Mouse (Mus musculus) intestine, postnatal 0 days (tissue): ENCODE results near the gene Gabrr3. TPM values are rescaled to one million over a fixed set of nuclear protein-coding genes. Genes with fewer than 3 reads are reported as not detected.

Source experiments
- ATAC-seq: fragments of 200-750 bp; cut with Nextera tagmentation; 2 replicates; pipeline ENCODE4 v1.8.0; 2017; ENCODE audit warnings: mild to moderate bottlenecking, moderate TSS enrichment, moderate library complexity
- H3K27ac ChIP-seq: fragments of 300-500 bp; sonication (generic); 2 replicates; pipeline ENCODE4 v1.5.1; 2014; ENCODE audit warnings: mild to moderate bottlenecking, low read depth, low read length, moderate library complexity
- H3K27me3 ChIP-seq: fragments of 300-500 bp; sonication (generic); replicated peaks from 2 replicates; pipeline ENCODE4 v1.6.1; 2014; ENCODE audit warnings: low read length, mixed read lengths; ENCODE audit not compliant: control insufficient read depth, insufficient read depth
- H3K36me3 ChIP-seq: fragments of 300-500 bp; sonication (generic); 2 replicates; pipeline ENCODE4 v1.6.1; 2014; ENCODE audit warnings: mild to moderate bottlenecking, moderate library complexity; ENCODE audit not compliant: control insufficient read depth, insufficient read depth
- H3K4me1 ChIP-seq: fragments of 300-500 bp; sonication (generic); replicated peaks from 2 replicates; pipeline ENCODE4 v1.6.1; 2014; ENCODE audit warnings: antibody characterized with exemption, low read length, mixed read lengths; ENCODE audit not compliant: control insufficient read depth, insufficient read depth
- H3K4me2 ChIP-seq: fragments of 300-500 bp; sonication (generic); replicated peaks from 2 replicates; pipeline ENCODE4 v1.6.1; 2014; ENCODE audit warnings: low read depth, mild to moderate bottlenecking, moderate library complexity
- H3K4me3 ChIP-seq: fragments of 300-500 bp; sonication (generic); 2 replicates; pipeline ENCODE4 v1.5.1; 2014; ENCODE audit warnings: low read depth, low read length
- H3K9ac ChIP-seq: fragments of 300-500 bp; sonication (generic); 2 replicates; pipeline ENCODE4 v1.6.1; 2014; ENCODE audit warnings: mild to moderate bottlenecking, low read depth, low read length
- H3K9me3 ChIP-seq: fragments of 300-500 bp; sonication (generic); 2 replicates; pipeline ENCODE4 v1.6.1; 2016; ENCODE audit warnings: mixed run types; ENCODE audit not compliant: control insufficient read depth
- CTCF ChIP-seq: sonication (generic); IDR thresholded peaks from 2 replicates; pipeline ENCODE4 v1.5.1; 2016; ENCODE audit warnings: low read depth, mild to moderate bottlenecking, control low read depth, antibody characterized with exemption, moderate library complexity
- WGBS: fragments of 180-500 bp; shearing (Covaris S2); extraction: QIAGEN DNeasy Blood & Tissue Kit; methylation state at CpG from one replicate; pipeline ENCODE4 v1.1.7; 2014; 5-methylcytosine and 5-hydroxymethylcytosine counted together
- polyA plus RNA-seq: library from polyadenylated mRNA; unstranded; fragments of >200 nt; fragmentation: Nextera tagmentation; extraction: Ambion mirVana; gene quantifications from 2 replicates; pipeline ENCODE4 v1.2.1, GENCODE M21; 2015

Gene Gabrr3
- polyA plus RNA-seq, 1 experiment from 2014 or later = not detected

DNA sequence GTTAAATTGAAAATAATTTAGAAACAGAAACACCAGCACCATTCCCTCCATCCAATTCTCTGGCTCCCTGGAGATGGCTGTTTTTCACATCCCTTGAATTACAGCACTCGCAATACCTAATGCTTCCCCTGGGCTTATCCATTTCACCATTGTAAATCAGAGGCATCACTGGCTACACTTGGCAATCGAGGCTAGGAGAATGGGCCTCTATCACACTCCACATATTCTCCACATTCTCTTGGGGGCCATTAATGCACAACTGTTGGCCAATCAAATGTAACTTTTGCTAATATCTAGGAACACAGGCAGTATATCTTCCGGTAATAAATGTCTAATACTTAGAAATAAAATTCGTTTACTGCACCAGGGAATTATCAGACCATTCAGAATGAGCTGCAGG, 56.4 kb downstream of the Gabrr3 start:
- H3K36me3 ChIP-seq = no peaks in the 10 kb centered on the region
- H3K4me3 ChIP-seq = no peak overlapping the region
- WGBS = 75% methylated on average over 4 of the region's 4 CpGs
- H3K27ac ChIP-seq = no peak overlapping the region
- TF ChIP-seq CTCF = no peak
- ATAC-seq = no peak
- H3K9ac ChIP-seq = no peak overlapping the region
- no peaks in the 10 kb centered on the region for H3K4me1 ChIP-seq
- no peaks in the 10 kb centered on the region for H3K9me3 ChIP-seq
- no peaks in the 10 kb centered on the region for H3K27me3 ChIP-seq
- no peak overlapping the region for H3K4me2 ChIP-seq

DNA sequence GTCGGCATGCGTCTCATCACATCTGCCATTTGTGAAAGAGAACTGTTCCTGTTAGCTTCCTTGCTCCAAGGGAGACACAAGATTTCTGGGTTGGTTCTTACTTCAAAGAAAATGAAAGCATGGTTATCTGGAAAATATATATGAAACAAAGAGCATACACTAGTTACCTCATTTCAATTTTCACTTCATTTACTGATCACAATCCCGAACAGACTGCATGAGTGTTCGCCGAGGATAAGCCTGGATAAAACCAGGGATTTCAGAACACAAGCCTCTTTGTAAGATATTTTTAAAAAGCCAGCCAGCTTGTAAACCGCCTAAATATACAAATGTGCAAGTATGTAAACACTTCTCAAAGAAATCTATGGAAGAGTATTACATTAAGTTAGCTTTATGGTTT, 56.8 kb downstream of the Gabrr3 start:
- 86% methylated on average over 6 of the region's 6 CpGs for WGBS
- Histone ChIP-seq H3K4me2 (no peak overlapping the region), H3K36me3 (no peaks in the 10 kb centered on the region), H3K9ac (no peak overlapping the region), H3K4me3 (no peak overlapping the region), H3K27ac (no peak overlapping the region), H3K9me3 (no peaks in the 10 kb centered on the region), H3K27me3 (no peaks in the 10 kb centered on the region), H3K4me1 (no peaks in the 10 kb centered on the region)
- TF ChIP-seq CTCF = no peak
- ATAC-seq = no peak

DNA sequence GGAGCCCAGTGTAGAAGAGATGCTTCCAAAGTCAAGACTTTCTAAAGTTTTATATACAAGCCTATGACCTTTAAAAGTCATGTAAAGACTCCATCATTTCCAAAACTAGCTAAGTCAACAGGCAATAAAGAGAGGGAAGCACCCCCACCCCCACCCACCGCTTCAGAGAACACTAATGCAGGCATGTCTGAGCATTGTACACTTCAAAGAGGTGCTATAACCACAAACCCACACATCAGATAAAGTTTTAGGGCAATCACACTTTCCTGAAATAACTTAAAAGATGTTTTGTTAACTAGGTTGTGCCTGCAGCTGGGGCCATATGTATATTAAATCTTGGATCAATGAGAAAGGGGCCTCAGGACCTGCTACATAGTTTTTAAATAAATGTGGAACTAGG, 62.7 kb downstream of the Gabrr3 start:
- TF ChIP-seq CTCF = no peak
- Histone ChIP-seq H3K27me3 (no peaks in the 10 kb centered on the region), H3K4me2 (no peak overlapping the region), H3K36me3 (no peaks in the 10 kb centered on the region), H3K9ac (no peak overlapping the region), H3K27ac (no peak overlapping the region), H3K4me1 (no peaks in the 10 kb centered on the region), H3K9me3 (no peaks in the 10 kb centered on the region), H3K4me3 (no peak overlapping the region)
- no peak for ATAC-seq
- 81% methylated on average over 1 of the region's 1 CpGs for WGBS

DNA sequence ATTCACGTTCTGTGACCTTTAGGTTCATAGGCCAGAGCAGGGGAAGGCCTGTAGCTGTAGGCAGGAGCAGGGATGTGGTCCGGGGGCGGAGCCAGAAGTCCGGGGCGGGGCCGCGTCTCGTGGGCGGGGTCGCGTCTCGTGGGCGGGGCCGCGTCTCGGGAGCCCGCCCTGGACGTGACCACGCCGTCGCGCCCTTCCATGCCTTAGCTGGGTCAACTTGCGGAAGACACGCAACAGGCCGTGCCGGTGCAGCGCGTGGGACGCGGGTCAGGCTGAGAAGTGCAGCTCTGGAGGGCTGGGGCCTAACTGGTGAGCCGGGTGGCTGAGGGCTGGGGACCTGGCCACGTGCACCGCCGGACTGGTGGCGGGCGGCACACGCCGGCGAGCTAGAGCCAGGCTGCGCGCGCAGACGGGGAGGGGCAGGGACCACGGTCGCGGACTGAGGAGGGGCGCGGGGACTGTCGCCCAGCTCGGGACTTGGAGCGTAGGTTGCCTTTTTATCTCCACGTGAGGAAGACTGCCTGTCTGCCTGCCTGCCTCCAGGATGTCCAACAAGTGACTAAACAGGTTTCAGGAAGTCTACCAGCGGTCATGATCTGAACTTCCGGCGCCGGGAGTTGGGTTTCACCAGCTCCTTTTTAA, 64.6 kb downstream of the Gabrr3 start, which contains the start of gene Riox2:
TSS of gene Riox2 (plus strand) at position 139 of the 642 bp plus-strand sequence.
- H3K9me3 ChIP-seq = no peaks in the 10 kb centered on the region
- peak; percentile 96 for ATAC-seq
- peak within 1 kb of the TSS; percentile 54 for H3K27ac ChIP-seq
- WGBS = 2% methylated on average over 50 of the region's 56 CpGs
- peaks cover 5% of the 10 kb centered on the region for H3K36me3 ChIP-seq
- H3K27me3 ChIP-seq = no peaks in the 10 kb centered on the region
- peak within 1 kb of the TSS; percentile 88 for H3K4me2 ChIP-seq
- H3K4me3 ChIP-seq = peak within 1 kb of the TSS; percentile 89
- H3K9ac ChIP-seq = peak within 1 kb of the TSS; percentile 67
- 0 out of 2 replicates have a peak, but pooled peaks have one; percentile 19 for TF ChIP-seq CTCF
- H3K4me1 ChIP-seq = no peaks in the 10 kb centered on the region

DNA sequence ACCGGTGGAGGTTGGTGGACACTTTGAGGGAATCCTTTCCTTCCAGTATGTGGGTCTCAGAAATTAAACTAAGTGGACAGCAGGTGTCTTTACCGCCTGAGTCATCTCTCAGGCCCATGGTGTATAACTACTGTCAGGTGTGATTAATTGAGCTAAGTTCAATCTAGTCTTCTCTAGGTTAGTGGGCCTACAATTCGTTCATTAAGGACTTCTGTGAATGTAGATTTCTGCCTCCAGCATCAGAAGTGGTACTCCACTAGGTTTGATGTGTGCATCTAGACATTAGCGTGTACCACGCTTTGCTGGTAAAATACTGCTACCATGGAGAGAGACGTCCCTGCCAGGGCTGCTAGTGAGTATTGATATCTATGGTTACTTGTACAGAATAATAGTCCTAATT, 65.4 kb downstream of the Gabrr3 start:
- Histone ChIP-seq H3K9me3 (no peaks in the 10 kb centered on the region), H3K9ac (no peak overlapping the region), H3K4me1 (no peaks in the 10 kb centered on the region), H3K27ac (no peak overlapping the region), H3K4me3 (peak overlapping the region; percentile 89), H3K36me3 (peaks cover 10% of the 10 kb centered on the region), H3K4me2 (peak overlapping the region; percentile 88), H3K27me3 (no peaks in the 10 kb centered on the region)
- no peak for TF ChIP-seq CTCF
- 43% methylated on average over 6 of the region's 6 CpGs for WGBS
- no peak for ATAC-seq

DNA sequence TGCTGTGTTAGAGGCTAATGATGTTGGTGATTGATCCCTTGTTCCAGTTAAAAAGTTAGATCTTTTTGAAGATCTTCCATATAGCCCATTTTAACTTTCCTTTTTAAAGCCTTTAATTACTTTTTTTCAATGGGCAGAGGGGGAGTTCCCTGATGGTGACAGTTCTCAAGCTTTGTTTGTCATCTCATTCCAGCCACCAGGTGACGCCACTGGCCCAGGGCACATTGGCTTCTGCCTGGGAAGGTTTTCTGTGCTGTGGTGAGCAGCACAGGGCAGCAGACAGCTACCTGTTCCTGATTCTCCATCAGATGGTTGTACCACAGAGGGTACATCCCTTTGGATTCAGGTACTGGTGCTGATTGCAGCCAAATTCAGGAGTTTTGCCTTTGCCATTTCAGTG, 67.7 kb downstream of the Gabrr3 start:
- no peak for ATAC-seq
- TF ChIP-seq CTCF = peak; percentile 95
- no peaks in the 10 kb centered on the region for H3K27me3 ChIP-seq
- H3K4me3 ChIP-seq = no peak overlapping the region
- peaks cover 10% of the 10 kb centered on the region for H3K36me3 ChIP-seq
- H3K4me2 ChIP-seq = no peak overlapping the region
- 18% methylated on average over 1 of the region's 1 CpGs for WGBS
- no peaks in the 10 kb centered on the region for H3K4me1 ChIP-seq
- H3K27ac ChIP-seq = no peak overlapping the region
- H3K9me3 ChIP-seq = no peaks in the 10 kb centered on the region
- no peak overlapping the region for H3K9ac ChIP-seq
